Mouse (Mus musculus): ENCODE measurements at regions not wholly inside any gene's neighbourhood (a gene's known extent, or its start where the extent isn't known, plus 50 kb on each side); places are given as distances from the start of the nearest gene placed in this dataset.

DNA sequence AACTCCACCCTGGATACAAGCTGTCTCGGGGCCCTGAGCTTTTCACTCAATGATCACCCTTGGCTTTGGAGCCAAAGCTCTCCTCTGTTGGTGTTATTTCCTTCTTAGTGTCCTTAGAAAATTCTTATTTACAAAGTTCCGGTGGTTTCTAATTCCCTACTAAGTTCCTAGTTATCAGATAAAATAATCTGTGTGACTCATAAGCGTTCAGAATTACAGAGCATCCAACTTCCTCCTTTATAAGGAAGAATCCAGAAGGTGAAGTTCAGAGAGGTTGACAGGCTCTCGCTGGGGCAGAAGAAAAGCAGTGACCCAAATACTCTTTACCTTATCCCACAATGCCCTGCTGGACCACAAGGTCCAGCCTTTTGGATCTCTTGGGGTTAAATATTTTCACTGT is 135.7 kb upstream of the Krr1 start:
- Histone ChIP-seq H3K27me3 (no peaks in the 10 kb centered on the region), H3K9me3 (replicated peaks) (no peaks in the 10 kb centered on the region), H3K27ac (no peak overlapping the region), H3K36me3 (no peaks in the 10 kb centered on the region), H3K4me3 (replicated peaks) (no peak overlapping the region), H3K4me1 (replicated peaks) (peaks cover 27% of the 10 kb centered on the region), H3K4me2 (no peak overlapping the region), H3K9ac (no peak overlapping the region)
- DNase-seq (no peak), ATAC-seq (ENCODE audit: low read depth) (no peak)
- WGBS (ENCODE audit: insufficient replicate concordance), result 43% methylated on average over 4 of the region's 4 CpGs

DNA sequence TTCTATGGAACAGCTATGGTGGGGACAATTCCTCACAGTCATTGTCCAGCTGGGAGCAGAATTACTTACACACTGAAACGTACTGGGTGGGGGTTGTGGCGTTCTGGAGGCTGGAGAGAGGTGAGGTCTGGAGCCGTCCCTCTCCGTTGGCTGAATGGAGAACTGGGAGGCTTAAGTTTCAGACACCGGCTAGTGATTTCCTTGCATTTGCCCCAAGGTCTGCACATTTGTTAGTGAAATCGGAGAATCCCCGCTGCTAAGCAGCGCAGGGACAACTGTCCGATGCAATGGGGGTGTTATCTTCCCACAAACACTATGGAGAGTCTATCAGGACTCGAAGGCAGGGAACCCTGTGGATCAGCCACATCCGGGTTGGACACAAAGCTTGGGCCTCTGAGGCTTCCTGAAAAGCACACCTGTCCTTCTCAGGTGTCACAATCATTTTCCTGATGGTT is 130.1 kb upstream of the Krr1 start:
- Histone ChIP-seq H3K4me3 (replicated peaks) (no peak overlapping the region), H3K4me2 (no peak overlapping the region), H3K36me3 (no peaks in the 10 kb centered on the region), H3K27ac (no peak overlapping the region), H3K4me1 (replicated peaks) (peaks cover 9% of the 10 kb centered on the region; the same call in 1 of the 2 replicates), H3K9ac (no peak overlapping the region), H3K27me3 (no peaks in the 10 kb centered on the region), H3K9me3 (replicated peaks) (no peaks in the 10 kb centered on the region)
- no peak for DNase-seq
- ATAC-seq (ENCODE audit: low read depth), result no peak
- 37% methylated on average over 11 of the region's 11 CpGs for WGBS (ENCODE audit: insufficient replicate concordance)

DNA sequence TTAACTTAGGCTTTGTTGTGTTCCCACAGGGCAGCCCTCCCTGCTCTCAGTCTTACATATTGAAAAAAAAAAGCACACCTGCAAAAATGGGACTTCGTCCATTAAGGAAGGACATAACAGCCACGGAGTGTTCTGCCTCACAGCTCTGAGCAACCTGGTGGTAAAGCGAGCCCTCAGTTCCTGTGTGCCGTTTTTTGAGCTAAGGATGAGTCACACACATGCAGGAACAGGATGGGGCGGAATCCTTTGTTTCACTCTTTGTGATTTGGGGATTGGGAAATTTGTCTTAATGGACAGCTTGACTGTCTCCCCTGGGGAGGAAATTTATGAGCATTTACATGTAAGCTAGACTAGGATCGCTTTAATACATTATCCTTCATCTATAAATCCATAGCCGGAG is 129.6 kb upstream of the Krr1 start:
- DNase-seq, result no peak
- ATAC-seq (ENCODE audit: low read depth), result no peak
- H3K9ac ChIP-seq, result no peak overlapping the region
- no peak overlapping the region for H3K27ac ChIP-seq
- H3K4me3 ChIP-seq (replicated peaks), result no peak overlapping the region
- H3K27me3 ChIP-seq, result no peaks in the 10 kb centered on the region
- no peak overlapping the region for H3K4me2 ChIP-seq
- no peaks in the 10 kb centered on the region for H3K36me3 ChIP-seq
- H3K4me1 ChIP-seq (replicated peaks), result peaks cover 9% of the 10 kb centered on the region; the same call in 1 of the 2 replicates
- H3K9me3 ChIP-seq (replicated peaks), result no peaks in the 10 kb centered on the region
- 43% methylated on average over 7 of the region's 7 CpGs for WGBS (ENCODE audit: insufficient replicate concordance)

DNA sequence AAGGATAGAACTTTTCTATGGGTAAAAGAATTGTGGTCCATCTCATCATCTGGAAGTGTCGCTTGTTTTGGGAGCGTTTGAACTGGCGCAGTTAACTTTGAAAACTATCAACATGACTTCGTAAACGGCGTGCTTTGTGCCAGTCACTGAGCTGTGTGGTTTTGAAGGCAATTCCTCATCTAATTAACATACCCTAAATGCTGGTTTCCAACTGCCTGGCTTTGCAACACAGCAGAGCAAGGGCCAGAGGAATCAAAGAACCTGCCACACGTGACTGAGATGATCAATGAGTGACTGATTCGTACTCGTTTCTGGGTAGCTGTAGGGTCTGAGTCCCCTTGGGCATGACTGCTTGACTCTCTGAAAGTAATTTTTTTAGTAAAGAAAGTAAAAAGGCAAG is 129.2 kb upstream of the Krr1 start:
- Histone ChIP-seq H3K9ac (no peak overlapping the region), H3K4me2 (no peak overlapping the region), H3K4me1 (replicated peaks) (peaks cover 9% of the 10 kb centered on the region; the same call in 1 of the 2 replicates), H3K27ac (no peak overlapping the region), H3K9me3 (replicated peaks) (no peaks in the 10 kb centered on the region), H3K27me3 (no peaks in the 10 kb centered on the region), H3K4me3 (replicated peaks) (no peak overlapping the region), H3K36me3 (no peaks in the 10 kb centered on the region)
- ATAC-seq (ENCODE audit: low read depth), result no peak
- DNase-seq, result no peak
- 73% methylated on average over 9 of the region's 9 CpGs for WGBS (ENCODE audit: insufficient replicate concordance)

DNA sequence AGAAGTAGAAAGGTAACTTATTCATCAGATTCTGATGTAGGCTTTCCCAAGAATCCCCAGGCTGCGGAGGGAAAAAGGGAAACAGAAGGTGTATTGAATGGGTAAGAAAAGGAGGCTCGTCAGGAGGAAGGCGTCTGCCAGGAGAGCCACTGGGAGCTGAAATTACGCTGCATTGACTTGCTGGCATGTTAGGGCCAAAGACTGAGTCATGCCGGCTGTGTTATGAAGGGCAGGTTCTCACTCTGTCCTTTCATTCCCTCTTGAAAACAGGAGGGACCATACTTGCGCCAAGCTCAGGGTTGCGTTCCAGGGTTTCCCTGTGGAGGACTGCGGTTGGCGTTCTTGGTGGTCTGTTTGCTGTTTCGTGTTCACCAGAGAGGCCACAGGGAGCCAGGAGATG is 128.3 kb upstream of the Krr1 start:
- no peak overlapping the region for H3K9ac ChIP-seq
- no peak overlapping the region for H3K27ac ChIP-seq
- no peaks in the 10 kb centered on the region for H3K9me3 ChIP-seq (replicated peaks)
- 84% methylated on average over 10 of the region's 10 CpGs for WGBS (ENCODE audit: insufficient replicate concordance)
- H3K27me3 ChIP-seq, result no peaks in the 10 kb centered on the region
- H3K4me2 ChIP-seq, result no peak overlapping the region
- H3K4me1 ChIP-seq (replicated peaks), result peaks cover 9% of the 10 kb centered on the region; the same call in 1 of the 2 replicates
- DNase-seq, result no peak
- H3K4me3 ChIP-seq (replicated peaks), result no peak overlapping the region
- H3K36me3 ChIP-seq, result no peaks in the 10 kb centered on the region
- ATAC-seq (ENCODE audit: low read depth), result no peak

DNA sequence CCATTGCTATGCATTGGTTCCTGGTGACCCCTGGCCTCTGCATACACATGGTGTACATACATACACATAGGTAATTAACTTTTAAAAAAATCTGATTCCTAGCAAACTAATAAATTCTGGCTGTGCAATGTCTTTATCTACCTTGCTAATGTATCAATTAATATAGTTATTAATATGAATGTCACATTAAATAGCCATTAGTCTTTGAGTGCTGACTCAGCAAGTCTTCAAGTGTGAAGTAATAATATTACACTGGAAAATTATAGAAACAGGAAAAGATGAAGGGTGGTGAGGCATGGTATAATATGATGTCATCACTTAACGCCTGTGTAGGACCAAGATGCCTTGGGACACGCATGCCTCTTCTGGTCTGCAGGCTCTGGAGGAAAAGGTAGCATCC is 126.5 kb upstream of the Krr1 start:
- Histone ChIP-seq H3K27ac (no peak overlapping the region), H3K4me2 (no peak overlapping the region), H3K4me1 (replicated peaks) (peaks cover 9% of the 10 kb centered on the region; the same call in 1 of the 2 replicates), H3K36me3 (no peaks in the 10 kb centered on the region), H3K9ac (no peak overlapping the region), H3K9me3 (replicated peaks) (no peaks in the 10 kb centered on the region), H3K4me3 (replicated peaks) (no peak overlapping the region), H3K27me3 (no peaks in the 10 kb centered on the region)
- DNase-seq, result no peak
- 81% methylated on average over 2 of the region's 2 CpGs for WGBS (ENCODE audit: insufficient replicate concordance)
- ATAC-seq (ENCODE audit: low read depth), result no peak

DNA sequence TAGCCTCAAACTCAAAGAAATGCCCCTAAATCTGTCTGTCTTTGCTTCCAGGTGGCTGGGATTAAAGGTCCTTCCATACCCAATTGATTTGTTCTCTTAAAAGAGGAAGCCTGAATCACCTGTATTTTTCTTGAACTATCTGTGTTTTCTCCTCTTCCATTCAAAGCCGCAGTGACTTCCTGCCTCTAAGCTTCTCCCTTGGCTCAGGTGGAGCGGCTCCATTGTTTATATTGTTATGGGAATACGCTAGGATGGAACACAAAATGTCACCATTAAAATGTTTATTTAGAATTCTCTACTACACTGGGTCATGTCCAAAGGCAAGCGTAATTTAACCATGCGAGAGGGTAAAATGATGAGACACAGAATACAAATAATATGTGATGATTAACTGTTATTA is 118.2 kb upstream of the Krr1 start:
- Histone ChIP-seq H3K4me2 (no peak overlapping the region), H3K9ac (no peak overlapping the region), H3K27me3 (no peaks in the 10 kb centered on the region), H3K36me3 (no peaks in the 10 kb centered on the region), H3K4me3 (replicated peaks) (no peak overlapping the region), H3K27ac (no peak overlapping the region), H3K4me1 (replicated peaks) (no peaks in the 10 kb centered on the region; the same call in 1 of the 2 replicates), H3K9me3 (replicated peaks) (no peaks in the 10 kb centered on the region)
- 84% methylated on average over 5 of the region's 5 CpGs for WGBS (ENCODE audit: insufficient replicate concordance)
- ATAC-seq (ENCODE audit: low read depth), result no peak
- DNase-seq, result no peak

DNA sequence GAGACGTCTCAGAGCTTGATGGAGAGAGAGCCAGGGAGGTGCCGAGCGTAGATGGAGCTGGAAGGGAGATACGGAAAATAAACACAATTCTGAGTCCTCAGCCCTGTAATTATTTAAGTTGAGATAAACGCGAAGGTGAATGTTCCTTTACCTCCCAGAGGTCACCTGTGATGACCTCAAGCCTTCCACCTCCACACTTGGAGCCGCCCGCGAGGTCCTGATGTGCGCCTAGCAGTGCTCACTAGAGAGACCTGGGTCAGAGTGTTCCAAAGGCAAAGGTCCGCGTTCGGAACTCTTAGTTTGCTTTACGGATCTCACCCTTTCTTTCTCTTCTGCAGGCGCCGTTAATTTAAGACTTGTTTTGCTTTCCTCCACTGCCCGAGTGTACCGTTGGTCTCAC is 117.0 kb upstream of the Krr1 start:
- H3K4me3 ChIP-seq (replicated peaks), result no peak overlapping the region
- 78% methylated on average over 18 of the region's 18 CpGs for WGBS (ENCODE audit: insufficient replicate concordance)
- no peak overlapping the region for H3K27ac ChIP-seq
- H3K36me3 ChIP-seq, result no peaks in the 10 kb centered on the region
- H3K9ac ChIP-seq, result no peak overlapping the region
- DNase-seq (no peak), ATAC-seq (ENCODE audit: low read depth) (no peak)
- no peaks in the 10 kb centered on the region for H3K4me1 ChIP-seq (replicated peaks)
- H3K27me3 ChIP-seq, result no peaks in the 10 kb centered on the region
- no peaks in the 10 kb centered on the region for H3K9me3 ChIP-seq (replicated peaks)
- H3K4me2 ChIP-seq, result no peak overlapping the region

DNA sequence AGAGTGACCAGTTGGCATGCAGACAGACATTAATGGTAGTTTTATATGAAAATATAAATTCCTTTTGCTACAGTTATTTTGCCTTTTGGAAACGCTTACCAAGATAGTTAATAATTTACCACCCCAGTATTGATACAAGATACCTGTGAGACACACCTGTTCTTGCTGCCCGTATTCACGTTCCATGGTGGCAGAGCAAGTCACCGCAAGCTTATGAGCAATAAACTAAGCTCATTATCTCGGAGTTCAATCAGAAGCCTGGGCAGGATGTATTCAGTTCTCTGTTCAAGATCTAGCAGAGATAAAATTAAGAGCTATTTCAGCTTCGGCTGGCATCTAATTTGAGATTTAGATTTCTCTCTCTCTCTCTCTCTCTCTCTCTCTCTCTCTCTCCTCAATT is 114.1 kb upstream of the Krr1 start:
- Histone ChIP-seq H3K27me3 (no peaks in the 10 kb centered on the region), H3K9ac (no peak overlapping the region), H3K4me3 (replicated peaks) (no peak overlapping the region), H3K9me3 (replicated peaks) (no peaks in the 10 kb centered on the region), H3K27ac (no peak overlapping the region), H3K4me2 (no peak overlapping the region), H3K4me1 (replicated peaks) (no peaks in the 10 kb centered on the region), H3K36me3 (no peaks in the 10 kb centered on the region)
- ATAC-seq (ENCODE audit: low read depth) (no peak), DNase-seq (no peak)
- WGBS (ENCODE audit: insufficient replicate concordance), result 61% methylated on average over 6 of the region's 6 CpGs

DNA sequence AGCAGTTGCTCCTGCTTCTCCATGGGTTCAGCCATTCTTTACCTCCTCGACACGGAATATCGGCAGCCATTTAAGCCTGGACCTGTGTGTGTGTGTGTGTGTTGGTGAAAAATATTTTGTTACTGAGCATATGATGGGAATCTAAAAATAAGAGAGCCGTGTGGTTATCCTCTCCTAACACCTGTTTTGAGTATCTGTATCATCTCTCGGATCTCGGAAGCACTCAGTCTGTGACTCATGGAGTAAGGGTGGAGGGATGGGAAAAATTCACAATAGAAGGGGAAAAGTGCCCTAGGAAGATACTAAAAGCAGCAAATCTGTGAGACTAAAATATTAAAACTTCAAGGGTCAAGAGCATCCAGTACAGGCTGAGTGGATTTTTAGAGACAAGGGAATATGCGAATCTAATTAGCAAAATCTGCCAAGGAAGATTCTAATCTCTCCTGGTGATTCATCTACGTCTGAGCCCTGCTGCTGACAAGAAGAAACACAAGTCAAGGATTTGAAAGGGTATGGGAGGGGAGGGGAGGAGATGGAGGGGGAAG is 107.1 kb upstream of the Krr1 start:
- Histone ChIP-seq H3K9ac (no peak overlapping the region), H3K9me3 (replicated peaks) (no peaks in the 10 kb centered on the region), H3K4me3 (replicated peaks) (no peak overlapping the region), H3K4me2 (no peak overlapping the region), H3K27ac (no peak overlapping the region), H3K27me3 (no peaks in the 10 kb centered on the region), H3K4me1 (replicated peaks) (no peaks in the 10 kb centered on the region), H3K36me3 (no peaks in the 10 kb centered on the region)
- no peak for DNase-seq
- 73% methylated on average over 8 of the region's 8 CpGs for WGBS (ENCODE audit: insufficient replicate concordance)
- no peak for ATAC-seq (ENCODE audit: low read depth)

DNA sequence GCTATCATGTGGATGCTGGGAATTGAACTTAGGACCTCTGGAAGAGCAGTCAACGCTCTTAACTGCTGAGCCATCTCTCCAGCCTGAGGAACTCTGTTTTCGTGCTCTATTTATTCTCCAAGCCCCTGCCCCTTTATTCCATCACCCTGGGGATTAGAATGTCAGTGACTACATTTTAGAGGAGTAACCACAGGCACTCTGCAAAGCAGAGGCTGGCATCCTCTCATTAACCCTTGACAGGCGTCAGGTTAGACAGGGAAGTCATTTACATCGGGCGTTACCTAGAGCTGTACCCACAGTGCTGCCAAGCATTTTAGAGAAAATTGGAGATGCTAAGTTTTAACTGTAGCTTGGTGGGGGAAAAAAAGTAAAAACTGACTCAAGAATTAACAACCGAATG is 105.4 kb upstream of the Krr1 start:
- H3K27ac ChIP-seq, result no peak overlapping the region
- 57% methylated on average over 6 of the region's 6 CpGs for WGBS (ENCODE audit: insufficient replicate concordance)
- no peaks in the 10 kb centered on the region for H3K4me1 ChIP-seq (replicated peaks)
- ATAC-seq (ENCODE audit: low read depth) (no peak), DNase-seq (no peak)
- no peaks in the 10 kb centered on the region for H3K27me3 ChIP-seq
- no peak overlapping the region for H3K9ac ChIP-seq
- no peaks in the 10 kb centered on the region for H3K36me3 ChIP-seq
- no peak overlapping the region for H3K4me3 ChIP-seq (replicated peaks)
- H3K4me2 ChIP-seq, result no peak overlapping the region
- H3K9me3 ChIP-seq (replicated peaks), result no peaks in the 10 kb centered on the region

DNA sequence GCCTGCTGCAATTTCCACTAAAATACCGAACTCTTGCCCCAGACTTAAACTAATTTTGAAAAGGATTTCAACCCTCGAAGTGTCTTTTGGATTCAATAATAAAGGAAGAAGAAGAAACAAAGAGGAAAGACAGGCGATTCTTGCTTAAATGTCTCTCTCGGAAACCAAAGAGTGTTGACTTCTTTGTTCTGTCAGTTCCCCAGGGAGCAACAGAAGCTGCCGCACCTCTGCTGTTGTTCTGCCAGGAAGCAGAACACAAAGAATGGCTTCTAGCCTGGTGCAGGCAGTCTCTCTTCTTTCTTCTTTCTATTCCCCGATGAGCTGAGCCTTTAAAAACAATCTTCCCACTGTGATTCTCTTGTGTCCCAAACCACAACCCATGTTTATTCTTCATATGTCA is 104.9 kb upstream of the Krr1 start:
- Histone ChIP-seq H3K9ac (no peak overlapping the region), H3K27me3 (no peaks in the 10 kb centered on the region), H3K4me1 (replicated peaks) (no peaks in the 10 kb centered on the region), H3K9me3 (replicated peaks) (no peaks in the 10 kb centered on the region), H3K27ac (no peak overlapping the region), H3K4me3 (replicated peaks) (no peak overlapping the region), H3K4me2 (no peak overlapping the region), H3K36me3 (no peaks in the 10 kb centered on the region)
- 35% methylated on average over 6 of the region's 6 CpGs for WGBS (ENCODE audit: insufficient replicate concordance)
- ATAC-seq (ENCODE audit: low read depth), result no peak
- DNase-seq, result no peak

Measured in liver, embryonic 13.5 days (tissue).